Mouse (Mus musculus) left cerebral cortex, postnatal 4 days (tissue): ENCODE measurements around the gene Metap2. TPM values are rescaled to one million over a fixed set of nuclear protein-coding genes. Genes with fewer than 3 reads are reported as not detected.

ENCODE experiments used
- total RNA-seq, 2 experiments: library from RNA; stranded (reverse); gene quantifications; 2 replicates each; pipeline ENCODE4 v1.2.3; 2021

Gene Metap2
- total RNA-seq, 2 experiments from 2014 or later: 151 to 163 TPM

Other genes with a start within 250 kb of the Metap2 start
- gene Usp44, start 65.5 kb downstream of the Metap2 start, total RNA-seq: under 1 TPM; 0.14 to 0.18 TPM
- gene Vezt, start 138.7 kb upstream of the Metap2 start, total RNA-seq: 100 to 1,000 TPM in 1 of 2 experiments, 10 to 100 TPM in 1; 96.2 to 106 TPM
- 1 to 10 TPM; 5.5 to 5.8 TPM for gene Fgd6, start 138.9 kb upstream of the Metap2 start, total RNA-seq